Mouse (Mus musculus) brown adipose tissue, adult 24 weeks (tissue): ENCODE data around the gene Polg2. TPM values are rescaled to one million over a fixed set of nuclear protein-coding genes. Genes with fewer than 3 reads are reported as not detected.
"Not testable (repeated sequence)": the region's sequence is repeated elsewhere in the genome, so short reads cannot be mapped to it uniquely, and the experiment has no call there.

Experiments
- H3K27ac ChIP-seq: fragments of 200-500 bp; replicated peaks from 2 replicates; pipeline ENCODE4 v1.5.1; 2012; ENCODE audit warnings: low read depth, mild to moderate bottlenecking, low read length
- H3K4me1 ChIP-seq: fragments of 200-500 bp; 2 replicates; pipeline ENCODE4 v1.6.1; 2012; ENCODE audit warnings: low read length, mixed read lengths; ENCODE audit not compliant: control insufficient read depth, insufficient read depth, insufficient read length
- H3K4me3 ChIP-seq: fragments of 200-500 bp; 2 replicates; pipeline ENCODE4 v1.5.1; 2012; ENCODE audit warnings: low read depth, mild to moderate bottlenecking, low read length, moderate library complexity; ENCODE audit not compliant: insufficient read depth
- polyA plus RNA-seq: library from polyadenylated mRNA; stranded (reverse); fragments of >200 nt; gene quantifications from 2 replicates; pipeline ENCODE4 v1.2.4, GENCODE M21; 2012; ENCODE audit not compliant: missing spikeins, insufficient read depth, insufficient read length

The Polg2 gene
- polyA plus RNA-seq, 1 experiment: 4.6 TPM

DNA sequence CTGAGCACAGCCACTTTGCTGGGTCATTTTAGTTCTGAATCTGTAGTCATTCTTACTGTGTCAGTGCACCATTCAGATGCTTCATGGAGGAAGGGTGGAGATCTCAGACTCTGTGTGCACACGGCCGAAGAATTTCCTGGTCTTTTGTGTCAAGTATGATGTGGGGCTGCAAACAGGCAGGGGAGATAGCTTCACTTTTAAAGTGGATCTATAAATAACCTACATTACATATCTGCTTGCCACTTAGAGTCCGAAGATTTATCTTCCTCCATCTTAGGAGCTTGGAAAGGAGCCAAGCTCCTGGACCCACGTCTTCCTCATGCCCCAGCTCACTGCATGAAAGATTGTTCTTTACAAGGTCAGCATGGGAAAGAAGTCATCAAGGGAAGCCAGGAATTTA, 48.6 kb downstream of the Polg2 start:
- no peak overlapping the region for H3K4me3 ChIP-seq
- H3K4me1 ChIP-seq: peaks cover 3% of the 10 kb centered on the region; the same call in 1 of the 2 replicates
- H3K27ac ChIP-seq: peak overlapping the region; percentile 92

DNA sequence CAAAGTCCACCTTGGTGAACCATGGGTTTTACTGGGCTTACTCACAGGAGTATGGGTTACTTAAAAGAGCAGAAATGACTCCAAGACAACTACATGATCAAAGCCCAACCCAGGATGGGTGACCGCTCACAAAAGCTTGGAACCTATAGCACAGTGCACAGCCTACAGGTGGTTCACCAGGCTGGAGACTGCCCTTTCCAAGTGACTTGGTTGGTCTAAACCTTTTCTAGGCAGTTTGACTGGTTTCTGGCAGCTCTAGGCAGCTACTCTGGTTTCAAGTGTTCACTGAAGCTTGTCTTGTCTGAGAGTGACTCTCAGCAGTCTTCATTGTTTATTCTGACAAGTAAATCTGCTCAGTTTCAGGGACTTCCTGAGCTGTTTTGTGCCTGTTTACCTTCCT, 49.7 kb downstream of the Polg2 start:
- peak overlapping the region; percentile 85 for H3K27ac ChIP-seq
- H3K4me3 ChIP-seq: no peak overlapping the region
- H3K4me1 ChIP-seq: peaks cover 3% of the 10 kb centered on the region; the same call in 1 of the 2 replicates

- Histone ChIP-seq H3K4me3 (no peak overlapping the region), H3K4me1 (peaks cover 3% of the 10 kb centered on the region; the same call in 1 of the 2 replicates), H3K27ac (peak overlapping the region; percentile 37; the same call in 1 of the 2 replicates)
Measured at GRCm38 (mm10) chr11:106728402-106729366, 50.7 kb downstream of the Polg2 start.

DNA sequence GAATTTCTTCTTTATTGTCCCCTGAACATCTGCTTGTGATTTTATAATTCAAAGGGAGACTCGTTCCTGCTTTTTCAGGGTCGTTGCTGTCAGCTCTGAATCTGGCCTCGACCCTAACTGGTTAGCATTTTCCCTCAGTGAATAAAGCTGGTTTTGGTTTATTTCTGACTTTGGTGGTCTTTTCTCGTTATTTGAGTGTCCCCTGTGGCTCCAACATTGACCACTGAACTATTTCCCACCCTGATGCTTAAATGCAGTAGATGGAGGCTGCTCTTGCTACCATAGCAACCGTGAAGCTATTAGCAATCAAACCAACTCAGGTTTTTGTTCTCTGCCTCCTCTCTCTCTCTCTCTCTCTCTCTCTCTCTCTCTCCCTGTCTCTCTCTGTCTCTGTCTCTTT, 51.4 kb downstream of the Polg2 start:
- Histone ChIP-seq H3K4me3 (no peak overlapping the region), H3K4me1 (peaks cover 3% of the 10 kb centered on the region; the same call in 1 of the 2 replicates), H3K27ac (0 out of 2 replicates have a peak overlapping the region, but pooled peaks have one; percentile 23)

- H3K27ac ChIP-seq, H3K4me1 ChIP-seq, H3K4me3 ChIP-seq: not testable (repeated sequence)
Measured at GRCm38 (mm10) chr11:106724916-106725235, 54.5 kb downstream of the Polg2 start.

DNA sequence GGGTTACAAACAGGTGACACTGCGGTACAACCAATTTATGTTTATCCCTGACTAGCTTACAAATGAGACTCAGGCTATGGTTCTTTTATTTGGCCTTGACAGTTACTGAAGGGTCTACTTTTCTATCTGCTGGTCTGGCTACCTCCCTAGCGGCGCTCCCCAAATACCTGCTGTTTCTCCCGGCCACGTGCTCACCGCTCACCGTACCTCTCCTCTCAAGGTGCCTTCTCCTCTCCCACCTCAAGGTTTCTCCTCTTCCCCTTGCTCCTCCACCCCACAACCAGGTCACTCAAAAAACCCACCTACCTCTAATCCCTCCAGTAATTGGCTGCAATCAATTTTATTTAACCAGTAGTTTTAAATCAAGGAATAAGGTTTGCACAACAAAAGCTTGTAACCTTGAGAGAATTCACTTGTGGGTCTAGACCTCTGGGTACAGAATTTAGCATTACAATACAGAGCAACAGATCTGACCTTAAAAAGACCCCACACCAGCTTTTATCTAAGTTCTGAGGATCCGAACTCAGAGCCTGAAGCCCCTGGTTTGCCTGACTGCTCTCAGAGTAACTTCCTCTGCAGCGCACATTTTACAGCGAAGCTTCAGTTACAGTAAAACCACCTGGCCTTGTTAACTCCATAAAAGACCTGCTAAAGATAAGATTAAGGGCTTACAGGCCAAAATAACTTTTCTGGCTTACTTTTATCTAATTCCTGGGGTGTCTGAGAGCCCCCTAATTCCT, 55.0 kb downstream of the Polg2 start:
- Histone ChIP-seq H3K4me3 (no peak overlapping the region), H3K27ac (no peak overlapping the region), H3K4me1 (peaks cover 5% of the 10 kb centered on the region)

- Histone ChIP-seq H3K4me1 (peaks cover 5% of the 10 kb centered on the region), H3K27ac (no peak overlapping the region), H3K4me3 (no peak overlapping the region)
Measured at GRCm38 (mm10) chr11:106723611-106724125, 55.7 kb downstream of the Polg2 start.

DNA sequence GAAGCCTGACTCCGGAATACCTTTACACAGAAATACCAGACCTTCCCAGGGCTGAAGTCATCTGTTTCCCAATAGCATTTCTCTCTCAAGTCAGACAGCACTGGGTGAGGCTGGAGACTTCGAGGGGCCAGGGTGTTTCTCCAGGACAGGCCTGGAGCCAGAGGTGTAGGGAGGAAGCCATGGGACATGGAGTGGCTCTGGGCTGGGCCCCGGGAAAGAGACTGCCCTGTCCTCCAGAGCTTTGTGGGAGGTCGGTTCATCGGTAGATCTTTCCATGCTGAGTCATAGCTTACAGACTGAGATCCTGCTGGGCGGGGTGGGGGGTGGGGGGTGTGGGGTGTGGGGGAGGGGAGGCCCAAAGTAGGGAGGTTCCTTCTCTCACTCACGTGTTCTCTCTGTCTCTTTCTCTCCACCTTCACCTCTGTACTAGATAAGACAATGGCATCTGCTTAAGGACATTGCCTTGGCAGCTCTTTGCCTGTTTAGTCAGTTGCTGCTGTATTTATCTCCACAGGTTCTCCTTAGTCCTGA, 56.4 kb downstream of the Polg2 start:
- peaks cover 5% of the 10 kb centered on the region for H3K4me1 ChIP-seq
- H3K27ac ChIP-seq: peak overlapping the region; percentile 82

GRCm38 (mm10) chr11:106720379-106720778, 59.0 kb downstream of the Polg2 start:
- H3K4me1 ChIP-seq: peaks cover 18% of the 10 kb centered on the region
- no peak overlapping the region for H3K4me3 ChIP-seq
- H3K27ac ChIP-seq: no peak overlapping the region

More for the DNA sequence above, 56.4 kb downstream of the Polg2 start:
- H3K4me3 ChIP-seq: no peak overlapping the region

Other genes with a start within 250 kb of the Polg2 start
- 32.8 and 33.5 TPM in 2 replicates for gene Tex2, start 166.1 kb downstream of the Polg2 start, polyA plus RNA-seq
- 31.7 and 54.7 TPM in 2 replicates for gene Pecam1, start 28.9 kb downstream of the Polg2 start, polyA plus RNA-seq
- gene Milr1, start 28.3 kb downstream of the Polg2 start, polyA plus RNA-seq: 0.95 TPM in 1 of 2 replicates, not detected in the other
- gene Ddx5, start 9.6 kb upstream of the Polg2 start, polyA plus RNA-seq: 337 and 404 TPM in 2 replicates
- gene Cep95, start 9.7 kb upstream of the Polg2 start, polyA plus RNA-seq: 3.4 and 13.9 TPM in 2 replicates
- 13.1 and 18.4 TPM in 2 replicates for gene Smurf2, start 141.2 kb upstream of the Polg2 start, polyA plus RNA-seq
- 11.1 and 13.8 TPM in 2 replicates for gene Kpna2, start 220.0 kb upstream of the Polg2 start, polyA plus RNA-seq
- gene 1810010H24Rik, start 246.1 kb upstream of the Polg2 start, polyA plus RNA-seq: 2.5 and 2.8 TPM in 2 replicates